In genomic region chr5:113971434-113971960, GRCm38 (mm10) we compare ENCODE assay signal across 23 mouse cellular contexts. TPM values are rescaled to one million over a fixed set of nuclear protein-coding genes. Genes with fewer than 3 reads are reported as not detected.
DNase-seq lines count a peak whose midpoint lies in the region; ATAC-seq and TF ChIP-seq lines count a peak whose summit lies in the region.
"Had no signal": no experiment of that assay in that cellular context is flagged by ENCODE, and none has a peak within 500 bp of the region (broad histone marks: within the 10 kb centered on the region; RNA-seq: fewer than 3 reads in every experiment).

No protein-coding gene starts in this region.

- no peak overlapping the region; the same call in 1 of the 2 replicates for H3K4me2 ChIP-seq in heart, embryonic 11.5 days
- H3K4me2 ChIP-seq in hindbrain, embryonic 14.5 days (replicated peaks), result no peak overlapping the region
- H3K4me2 ChIP-seq: embryonic facial prominence, embryonic 12.5 days; hindbrain, embryonic 12.5 days; limb, embryonic 13.5 days had no signal

- H3K4me3 ChIP-seq in heart, embryonic 11.5 days (ENCODE audit: low read depth, low read length), result no peak overlapping the region
- no peak overlapping the region for H3K4me3 ChIP-seq in ES-Bruce4 (ENCODE audit: low read depth, low read length)
- H3K4me3 ChIP-seq in hindbrain, embryonic 14.5 days (replicated peaks; ENCODE audit: low read length), result no peak overlapping the region
- H3K4me3 ChIP-seq: embryonic facial prominence, embryonic 12.5 days; forebrain, embryonic 10.5 days; hindbrain, embryonic 12.5 days; limb, embryonic 13.5 days; myocyte had no signal

- no peak for TF ChIP-seq CTCF in ES-Bruce4 (IDR thresholded peaks at IDR 0.05; ENCODE audit: low read depth, low read length)

- H3K36me3 ChIP-seq in heart, embryonic 11.5 days (ENCODE audit: control insufficient read depth, insufficient read depth, low read length), result peaks cover 12% of the 10 kb centered on the region
- H3K36me3 ChIP-seq in ES-Bruce4 (ENCODE audit: control insufficient read depth, insufficient read depth, low read length, poor library complexity, severe bottlenecking), result no peaks in the 10 kb centered on the region
- peaks cover 33% of the 10 kb centered on the region; the same call in 1 of the 2 replicates for H3K36me3 ChIP-seq in hindbrain, embryonic 14.5 days (replicated peaks; ENCODE audit: control insufficient read depth, insufficient read depth)

- no peak for TF ChIP-seq POLR2A in ES-Bruce4 (IDR thresholded peaks at IDR 0.05; ENCODE audit: insufficient read depth, low read length)

- intact Hi-C loops in heart, postnatal 14 days (cut with DNase I), result no loop called here

- no peak overlapping the region for H3K9ac ChIP-seq in heart, embryonic 11.5 days (ENCODE audit: low read depth, low read length)
- H3K9ac ChIP-seq in ES-Bruce4 (ENCODE audit: low read depth, poor library complexity, severe bottlenecking), result peak overlapping the region; percentile 13; the same call in 1 of the 2 replicates
- H3K9ac ChIP-seq in hindbrain, embryonic 14.5 days, result no peak overlapping the region
- H3K9ac ChIP-seq: embryonic facial prominence, embryonic 12.5 days; hindbrain, embryonic 12.5 days; limb, embryonic 13.5 days had no signal

- H3K27me3 ChIP-seq in heart, embryonic 11.5 days (ENCODE audit: control insufficient read depth, insufficient read depth, low read length), result no peaks in the 10 kb centered on the region
- H3K27me3 ChIP-seq in ES-Bruce4 (ENCODE audit: control insufficient read depth, insufficient read depth, low read length, poor library complexity, severe bottlenecking), result no peaks in the 10 kb centered on the region
- no peaks in the 10 kb centered on the region for H3K27me3 ChIP-seq in hindbrain, embryonic 14.5 days (ENCODE audit: control insufficient read depth, insufficient read depth, low read length)
- H3K27me3 ChIP-seq: embryonic facial prominence, embryonic 12.5 days; hindbrain, embryonic 12.5 days; limb, embryonic 13.5 days had no signal

- peaks cover 52% of the 10 kb centered on the region for H3K4me1 ChIP-seq in heart, embryonic 11.5 days (ENCODE audit: control insufficient read depth, insufficient read depth, low read length)
- H3K4me1 ChIP-seq in ES-Bruce4 (ENCODE audit: control insufficient read depth, insufficient read depth, low read length), result peaks cover 18% of the 10 kb centered on the region
- H3K4me1 ChIP-seq in hindbrain, embryonic 14.5 days (replicated peaks; ENCODE audit: control insufficient read depth, insufficient read depth, low read length), result peaks cover 24% of the 10 kb centered on the region

- H3K27ac ChIP-seq in heart, embryonic 11.5 days (ENCODE audit: low read depth, low read length), result 0 out of 2 replicates have a peak overlapping the region, but pooled peaks have one; percentile 91
- H3K27ac ChIP-seq in ES-Bruce4 (ENCODE audit: insufficient read depth, low read length), result 0 out of 2 replicates have a peak overlapping the region, but pooled peaks have one; percentile 1
- H3K27ac ChIP-seq in hindbrain, embryonic 14.5 days, result no peak overlapping the region
- H3K27ac ChIP-seq: embryonic facial prominence, embryonic 12.5 days; limb, embryonic 13.5 days had no signal

- 78% methylated on average over 10 of the region's 10 CpGs for WGBS in heart, embryonic 11.5 days (ENCODE audit: insufficient replicate concordance)
- WGBS in hindbrain, embryonic 14.5 days, result 79% methylated on average over 10 of the region's 10 CpGs

- no peak for DNase-seq in heart, postnatal 14 days
- DNase-seq in R1 (ENCODE audit: low read depth, low spot score), result peak; percentile 54
- DNase-seq in kidney, postnatal 36 days, result peak; percentile 55 to 60
- no peak for DNase-seq in hindbrain, embryonic 14.5 days (ENCODE audit: low spot score)
- DNase-seq in spleen, adult 12 weeks (ENCODE audit: low spot score), result no peak
- DNase-seq: adrenal gland, postnatal 14 days; cerebellum, adult 8-10 months; lung, postnatal 10 days; midbrain, embryonic 14.5 days had no signal

- TF ChIP-seq EP300 in ES-Bruce4 (IDR thresholded peaks at IDR 0.05; ENCODE audit: insufficient read depth, low read depth, low read length), result no peak

- H3K9me3 ChIP-seq in heart, embryonic 11.5 days (replicated peaks; ENCODE audit: control insufficient read depth, low read length), result no peaks in the 10 kb centered on the region
- H3K9me3 ChIP-seq in ES-Bruce4 (replicated peaks; ENCODE audit: control insufficient read depth, insufficient read depth, low read length, poor library complexity, severe bottlenecking), result no peaks in the 10 kb centered on the region
- H3K9me3 ChIP-seq in hindbrain, embryonic 14.5 days (ENCODE audit: control insufficient read depth, low read length), result no peaks in the 10 kb centered on the region
- H3K9me3 ChIP-seq: embryonic facial prominence, embryonic 12.5 days; forebrain, embryonic 10.5 days; hindbrain, embryonic 12.5 days; limb, embryonic 13.5 days had no signal

- ATAC-seq in heart, embryonic 11.5 days (replicated peaks; ENCODE audit: insufficient number of reproducible peaks, low FRiP score, low TSS enrichment), result no peak
- ATAC-seq in hindbrain, embryonic 14.5 days (ENCODE audit: low FRiP score), result no peak
- no peak for ATAC-seq in frontal cortex, adult (ENCODE audit: low TSS enrichment)

RNA-seq across cellular contexts. Expression of gene Ssh1, which starts 22.2 kb away (rescaled TPM):
- polyA plus RNA-seq in heart, embryonic 11.5 days (2014; fragmentation: Nextera tagmentation; extraction: Ambion mirVana), result 18.2 and 35.8 TPM in 2 replicates
- total RNA-seq in heart, postnatal 14 days (2021), result 10 to 100 TPM; 13.0 to 13.9 TPM
- polyA plus RNA-seq in ES-Bruce4 (2011; ENCODE audit: insufficient read depth, insufficient read length, low read depth, missing spikeins), result 23.5 and 25.0 TPM in 2 replicates
- polyA plus RNA-seq in hindbrain, embryonic 14.5 days (2014; fragmentation: Nextera tagmentation; extraction: Ambion mirVana), result 17.8 and 19.4 TPM in 2 replicates

RNA-seq across cellular contexts. Expression of gene Dao, which starts 32.0 kb away (rescaled TPM):
- polyA plus RNA-seq in heart, embryonic 11.5 days (2014; fragmentation: Nextera tagmentation; extraction: Ambion mirVana), result not detected in 2 replicates
- not detected for total RNA-seq in heart, postnatal 14 days (2021)
- polyA plus RNA-seq in ES-Bruce4 (2011; ENCODE audit: insufficient read depth, insufficient read length, low read depth, missing spikeins), result not detected in 2 replicates
- polyA plus RNA-seq in hindbrain, embryonic 14.5 days (2014; fragmentation: Nextera tagmentation; extraction: Ambion mirVana), result not detected in 2 replicates
- total RNA-seq: adrenal gland, postnatal 14 days; common myeloid progenitor, adult 5-6 weeks; gastrocnemius, postnatal 4 days; layer of hippocampus, adult 18-20 months; megakaryocyte, adult 5-6 weeks; neutrophil, adult 5-6 weeks had no signal
- polyA plus RNA-seq: embryonic facial prominence, embryonic 12.5 days; forebrain, embryonic 10.5 days; heart, embryonic 16.5 days; hindbrain, embryonic 12.5 days; limb, embryonic 13.5 days; midbrain, embryonic 14.5 days; myocyte had no signal

Comparison
In these comparisons a context has a peak if more than half of its experiments do, and no peak if none do; other contexts are left out.
1. DNase-seq: peak in R1 (single experiment) and kidney, postnatal 36 days (2 of 2); none in heart, postnatal 14 days (0 of 2), hindbrain, embryonic 14.5 days (single experiment) and spleen, adult 12 weeks (single experiment).